Mouse (Mus musculus) liver, embryonic 11.5 days (tissue): ENCODE data around the gene Pcmt1. TPM values are rescaled to one million over a fixed set of nuclear protein-coding genes. Genes with fewer than 3 reads are reported as not detected.

Experiments
- ATAC-seq: fragments of 200-750 bp; cut with Nextera tagmentation; replicated peaks from 2 replicates; pipeline ENCODE4 v1.8.0; 2017; ENCODE audit warnings: moderate number of reproducible peaks, mild to moderate bottlenecking, moderate TSS enrichment, moderate library complexity; ENCODE audit not compliant: low FRiP score
- DNase-seq: peaks from one replicate; pipeline ENCODE4 v3.0.0-alpha.2; 2017; ENCODE audit warnings: low spot score
- H3K27ac ChIP-seq: fragments of 300-500 bp; sonication (generic); 2 replicates; pipeline ENCODE4 v1.5.1; 2014; ENCODE audit warnings: mild to moderate bottlenecking, low read depth, low read length, control low read depth
- H3K27me3 ChIP-seq: fragments of 300-500 bp; sonication (generic); replicated peaks from 2 replicates; pipeline ENCODE4 v1.6.1; 2014; ENCODE audit warnings: low read length, mixed read lengths; ENCODE audit not compliant: control insufficient read depth, insufficient read depth
- H3K36me3 ChIP-seq: fragments of 300-500 bp; sonication (generic); 2 replicates; pipeline ENCODE4 v1.6.1; 2014; ENCODE audit warnings: mild to moderate bottlenecking, low read length, moderate library complexity, mixed read lengths; ENCODE audit not compliant: control insufficient read depth, insufficient read depth
- H3K4me1 ChIP-seq: fragments of 300-500 bp; sonication (generic); replicated peaks from 2 replicates; pipeline ENCODE4 v1.6.1; 2014; ENCODE audit warnings: low read length, mixed read lengths; ENCODE audit not compliant: control insufficient read depth, insufficient read depth
- H3K4me2 ChIP-seq: fragments of 300-500 bp; sonication (generic); 2 replicates; pipeline ENCODE4 v1.6.1; 2014; ENCODE audit warnings: mild to moderate bottlenecking, control low read depth, moderate library complexity
- H3K4me3 ChIP-seq: fragments of 300-500 bp; sonication (generic); 2 replicates; pipeline ENCODE4 v1.5.1; 2014; ENCODE audit warnings: low read depth, low read length, control low read depth
- H3K9ac ChIP-seq: fragments of 300-500 bp; sonication (generic); 2 replicates; pipeline ENCODE4 v1.6.1; 2014; ENCODE audit warnings: low read depth, low read length, control low read depth
- H3K9me3 ChIP-seq: fragments of 300-500 bp; sonication (generic); 2 replicates; pipeline ENCODE4 v1.6.1; 2016; ENCODE audit warnings: low read length, inconsistent platforms, mixed read lengths; ENCODE audit not compliant: control insufficient read depth
- WGBS: fragments of 180-500 bp; shearing (Covaris S2); extraction: QIAGEN DNeasy Blood & Tissue Kit; methylation state at CpG from one replicate; pipeline ENCODE4 v1.1.7; 2014; 5-methylcytosine and 5-hydroxymethylcytosine counted together
- polyA plus RNA-seq: library from polyadenylated mRNA; unstranded; fragments of >200 nt; fragmentation: Nextera tagmentation; extraction: Ambion mirVana; gene quantifications from 2 replicates; pipeline ENCODE4 v1.2.1, GENCODE M21; 2014

Pcmt1 gene
- polyA plus RNA-seq, 1 experiment from 2014 or later: 137 TPM

DNA sequence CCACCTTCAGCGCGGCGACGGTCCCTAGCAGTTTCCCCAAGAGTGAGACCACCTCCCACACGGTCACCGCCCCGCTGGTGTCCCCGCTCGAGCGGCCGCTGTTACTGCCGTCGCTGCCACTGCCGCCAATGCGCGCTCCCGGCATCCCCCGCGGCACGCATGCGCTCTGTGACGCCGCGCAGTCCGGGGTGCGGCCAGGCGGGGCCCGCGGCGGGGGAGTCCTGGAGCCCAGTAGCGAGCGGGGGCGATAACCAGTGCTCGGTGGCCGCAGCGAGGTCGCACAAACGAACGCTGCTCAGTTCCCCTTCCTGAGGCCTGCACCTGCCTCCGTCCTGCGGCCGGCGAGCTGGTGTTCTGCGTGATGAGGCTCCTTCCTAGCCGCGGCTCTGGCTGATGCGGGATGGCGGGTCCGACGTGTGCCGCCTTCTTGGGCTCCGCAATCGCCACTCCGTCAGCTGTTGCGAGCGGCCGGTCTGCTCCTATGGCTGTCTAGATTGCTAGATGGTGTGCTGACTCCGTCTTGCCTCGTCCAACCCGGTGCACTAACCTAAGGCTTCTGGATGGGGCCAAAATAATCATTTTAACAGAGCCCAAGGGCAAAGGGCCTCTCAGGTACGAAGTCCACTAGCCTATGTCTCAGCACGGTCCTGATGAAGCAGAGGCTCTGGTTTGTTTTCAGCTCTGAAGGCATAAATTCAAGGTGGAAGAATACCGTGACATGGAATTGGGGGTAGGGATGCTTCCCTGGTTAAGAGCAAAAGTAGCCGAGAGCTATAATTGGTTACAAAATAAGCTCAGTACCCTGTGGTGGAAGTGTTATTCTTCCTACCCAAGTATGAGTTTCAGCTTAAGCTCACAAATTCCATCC, 17.5 kb downstream of the Pcmt1 start:
- Histone ChIP-seq H3K27me3 (no peaks in the 10 kb centered on the region), H3K36me3 (no peaks in the 10 kb centered on the region), H3K4me3 (peak overlapping the region; percentile 98), H3K9me3 (no peaks in the 10 kb centered on the region), H3K4me1 (peaks cover 23% of the 10 kb centered on the region), H3K9ac (peak overlapping the region; percentile 94), H3K4me2 (peak overlapping the region; percentile 97), H3K27ac (peak overlapping the region; percentile 94)
- peak; percentile 89 for ATAC-seq
- peak; percentile 90 for DNase-seq
- under 1% methylated on average over 64 of the region's 64 CpGs for WGBS

- Histone ChIP-seq H3K9ac (peak overlapping the region; percentile 94), H3K4me1 (peaks cover 18% of the 10 kb centered on the region), H3K36me3 (no peaks in the 10 kb centered on the region), H3K9me3 (no peaks in the 10 kb centered on the region), H3K4me2 (peak overlapping the region; percentile 97), H3K27me3 (no peaks in the 10 kb centered on the region), H3K27ac (peak overlapping the region; percentile 94), H3K4me3 (peak overlapping the region; percentile 98)
- DNase-seq: peak; percentile 85
- ATAC-seq: peak; percentile 78
- under 1% methylated on average over 40 of the region's 44 CpGs for WGBS
Measured at GRCm38 (mm10) chr10:7662471-7663141, 18.3 kb downstream of the Pcmt1 start.

- Histone ChIP-seq H3K9me3 (no peaks in the 10 kb centered on the region), H3K4me3 (no peak overlapping the region), H3K9ac (no peak overlapping the region), H3K4me2 (no peak overlapping the region), H3K4me1 (no peaks in the 10 kb centered on the region), H3K27me3 (no peaks in the 10 kb centered on the region), H3K36me3 (peaks cover 8% of the 10 kb centered on the region; the same call in 1 of the 2 replicates), H3K27ac (no peak overlapping the region)
- 89% methylated on average over 2 of the region's 2 CpGs for WGBS
- ATAC-seq (no peak), DNase-seq (no peak)
Measured at GRCm38 (mm10) chr10:7651057-7651456, 29.9 kb downstream of the Pcmt1 start.

- no peak overlapping the region for H3K4me3 ChIP-seq
- no peak for DNase-seq
- H3K4me1 ChIP-seq: no peaks in the 10 kb centered on the region
- no peaks in the 10 kb centered on the region for H3K9me3 ChIP-seq
- H3K4me2 ChIP-seq: no peak overlapping the region
- WGBS: 91% methylated on average over 4 of the region's 4 CpGs
- ATAC-seq: no peak
- H3K9ac ChIP-seq: no peak overlapping the region
- peaks cover 16% of the 10 kb centered on the region for H3K36me3 ChIP-seq
- H3K27ac ChIP-seq: no peak overlapping the region
- no peaks in the 10 kb centered on the region for H3K27me3 ChIP-seq
Measured at GRCm38 (mm10) chr10:7649059-7649458, 31.9 kb downstream of the Pcmt1 start.

DNA sequence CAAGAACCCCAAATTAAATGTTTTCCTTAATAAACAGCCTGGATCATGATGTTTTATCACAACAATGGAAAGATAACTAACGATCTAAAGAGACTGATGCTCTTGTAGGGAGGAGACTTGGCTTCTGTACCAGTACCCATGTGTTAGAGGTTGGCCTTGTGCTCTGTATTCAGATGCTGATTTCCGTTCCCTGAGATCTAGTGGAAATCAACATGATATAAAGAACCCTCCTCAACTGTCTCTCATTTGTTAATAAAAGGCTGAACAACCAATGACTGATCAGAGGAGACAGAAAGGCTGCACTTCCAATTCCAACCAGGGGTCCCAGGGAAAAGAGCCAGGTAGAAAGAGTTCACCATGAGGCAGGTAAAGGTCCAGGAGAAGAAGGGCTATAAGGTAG, 35.0 kb downstream of the Pcmt1 start:
- DNase-seq (no peak), ATAC-seq (no peak)
- Histone ChIP-seq H3K4me3 (no peak overlapping the region), H3K27ac (no peak overlapping the region), H3K4me2 (no peak overlapping the region), H3K9ac (no peak overlapping the region), H3K4me1 (no peaks in the 10 kb centered on the region), H3K9me3 (no peaks in the 10 kb centered on the region), H3K36me3 (peaks cover 20% of the 10 kb centered on the region), H3K27me3 (no peaks in the 10 kb centered on the region)
- WGBS: 87% methylated on average over 2 of the region's 2 CpGs

GRCm38 (mm10) chr10:7640366-7640765, 40.6 kb downstream of the Pcmt1 start:
- Histone ChIP-seq H3K9me3 (no peaks in the 10 kb centered on the region), H3K9ac (no peak overlapping the region), H3K27ac (no peak overlapping the region), H3K4me3 (no peak overlapping the region), H3K4me1 (no peaks in the 10 kb centered on the region), H3K27me3 (no peaks in the 10 kb centered on the region), H3K4me2 (no peak overlapping the region), H3K36me3 (peaks cover 28% of the 10 kb centered on the region)
- 92% methylated on average over 12 of the region's 12 CpGs for WGBS
- DNase-seq (no peak), ATAC-seq (no peak)

DNA sequence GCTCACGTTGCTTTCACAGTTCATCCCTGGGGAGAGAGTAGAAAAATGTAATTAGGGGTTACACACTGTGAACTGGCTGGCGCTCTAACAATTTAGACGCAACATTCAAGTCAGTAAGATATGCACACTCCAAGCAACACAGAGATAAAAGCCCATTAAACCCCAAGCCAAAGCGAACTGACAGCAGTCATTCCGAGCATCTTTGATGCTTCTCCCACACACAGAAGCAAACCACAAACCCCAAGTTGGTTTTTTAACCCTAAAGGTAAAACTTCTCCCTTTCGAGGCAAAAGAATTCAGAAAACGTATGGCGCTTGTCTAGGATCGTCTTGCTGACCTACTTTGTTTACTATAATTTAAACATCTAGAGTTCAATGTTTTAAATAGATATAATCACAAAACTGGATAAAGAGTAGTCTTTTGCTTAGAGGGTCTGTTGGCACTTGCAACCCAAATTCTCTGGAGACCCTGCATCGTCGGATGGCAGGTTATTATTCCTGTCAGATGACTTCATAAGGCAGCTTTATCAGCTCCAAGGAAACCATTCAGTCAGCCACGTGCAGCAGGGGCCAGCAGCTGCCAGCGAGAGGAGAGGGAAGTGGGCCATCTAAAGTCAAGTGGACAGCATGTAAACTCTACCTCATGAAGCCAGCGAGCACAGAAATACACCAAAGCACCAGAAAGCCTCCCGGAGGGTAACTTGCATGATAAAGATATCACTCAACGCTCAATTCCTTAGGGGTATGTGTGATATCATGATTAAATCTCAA, 49.8 kb downstream of the Pcmt1 start:
- 79% methylated on average over 16 of the region's 16 CpGs for WGBS
- Histone ChIP-seq H3K4me2 (no peak overlapping the region), H3K9me3 (no peaks in the 10 kb centered on the region), H3K27me3 (no peaks in the 10 kb centered on the region), H3K4me3 (no peak overlapping the region), H3K9ac (no peak overlapping the region), H3K27ac (no peak overlapping the region), H3K4me1 (no peaks in the 10 kb centered on the region), H3K36me3 (no peaks in the 10 kb centered on the region; the same call in 1 of the 2 replicates)
- ATAC-seq (no peak), DNase-seq (no peak)

DNA sequence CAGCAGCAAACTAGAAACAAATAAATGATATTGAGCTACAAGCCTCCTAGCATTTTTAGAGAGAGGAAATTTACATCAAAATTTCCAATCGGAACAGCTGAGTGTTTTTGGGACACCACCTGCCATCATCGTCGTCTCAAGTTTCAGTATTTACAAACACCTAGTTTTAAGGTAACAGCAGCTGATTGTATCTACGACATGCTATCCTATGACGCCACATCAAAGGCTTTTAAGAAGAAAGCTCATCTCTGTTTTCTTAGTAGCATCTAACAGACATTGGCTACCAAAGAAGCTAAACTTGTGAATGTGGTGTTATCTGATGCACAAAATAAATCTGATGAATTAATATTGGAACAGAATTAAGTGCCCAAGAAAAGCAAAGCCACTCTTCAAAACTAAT, 50.6 kb downstream of the Pcmt1 start:
- H3K4me2 ChIP-seq: no peak overlapping the region
- no peak overlapping the region for H3K4me3 ChIP-seq
- no peak overlapping the region for H3K27ac ChIP-seq
- ATAC-seq (no peak), DNase-seq (no peak)
- H3K27me3 ChIP-seq: no peaks in the 10 kb centered on the region
- H3K9me3 ChIP-seq: no peaks in the 10 kb centered on the region
- H3K9ac ChIP-seq: no peak overlapping the region
- 94% methylated on average over 5 of the region's 5 CpGs for WGBS
- H3K4me1 ChIP-seq: no peaks in the 10 kb centered on the region
- H3K36me3 ChIP-seq: no peaks in the 10 kb centered on the region; the same call in 1 of the 2 replicates
